Mouse (Mus musculus) 3T3-L1 (cell line): Measurements from ENCODE around the gene Asb9.
A peak's percentile ranks its signal among the peaks of the same experiment; 100 is the strongest.

Source experiments
- DNase-seq: peaks from one replicate; pipeline ENCODE4 v3.0.0-alpha.2; 2015; ENCODE audit warnings: low read depth, low spot score

Gene Asb9

GRCm38 (mm10) chrX:164505709-164506498 lies at the start of gene Asb9:
Asb9 (plus strand) TSS chrX:164506327.
- peak; percentile 29 for DNase-seq

GRCm38 (mm10) chrX:164459205-164459878 lies 46.8 kb upstream of the Asb9 start:
- DNase-seq: no peak

DNA sequence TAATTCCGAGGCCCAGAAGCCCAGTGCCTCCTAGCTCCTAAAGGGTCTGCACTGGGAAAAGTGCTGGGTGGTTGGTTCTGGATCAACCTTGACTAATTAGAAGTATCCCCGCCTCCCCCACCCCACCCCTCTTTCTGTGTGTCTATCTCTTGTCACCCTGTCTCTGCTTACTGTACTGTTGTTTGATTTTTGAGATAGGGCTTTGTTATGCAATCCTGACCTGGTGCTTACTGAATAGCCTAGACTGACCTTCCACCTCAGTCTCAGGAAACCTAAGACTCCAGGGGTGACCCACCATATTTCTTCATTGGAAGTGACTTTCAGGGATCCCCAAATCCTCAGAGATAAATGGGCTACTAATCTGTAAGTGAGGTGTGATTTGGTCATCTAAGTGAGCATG lies 3.9 kb upstream of the Asb9 start:
- no peak for DNase-seq

GRCm38 (mm10) chrX:164507068-164507467 lies 941 bp downstream of the Asb9 start:
- no peak for DNase-seq

DNA sequence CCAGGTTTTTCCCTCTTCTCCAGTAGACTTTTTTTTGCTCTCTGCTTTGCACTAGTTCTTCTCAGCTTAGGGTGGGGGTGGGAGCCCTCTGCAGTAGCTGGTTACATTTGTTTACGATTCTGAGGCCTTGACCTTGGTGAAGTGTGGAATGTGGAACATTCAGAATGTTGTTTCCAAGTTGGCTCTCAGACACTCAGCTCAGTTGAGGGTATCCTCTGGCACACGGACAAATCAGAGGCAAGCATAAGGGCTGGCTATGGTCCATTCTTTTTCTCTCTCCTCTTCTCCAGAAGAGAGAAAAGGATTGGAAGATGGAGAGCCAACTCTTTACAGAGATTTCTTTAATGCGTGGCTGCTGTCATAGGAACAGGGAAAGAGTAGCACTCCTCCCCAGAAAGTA lies 2.6 kb downstream of the Asb9 start:
- peak; percentile 31 for DNase-seq

GRCm38 (mm10) chrX:164522138-164522537 lies 16.0 kb downstream of the Asb9 start:
- no peak for DNase-seq

- no peak for DNase-seq
These were observed 20.4 kb downstream of the Asb9 start for GRCm38 (mm10) chrX:164526566-164526965.

GRCm38 (mm10) chrX:164541436-164542317 lies 35.5 kb downstream of the Asb9 start:
- peak; percentile 71 for DNase-seq

DNA sequence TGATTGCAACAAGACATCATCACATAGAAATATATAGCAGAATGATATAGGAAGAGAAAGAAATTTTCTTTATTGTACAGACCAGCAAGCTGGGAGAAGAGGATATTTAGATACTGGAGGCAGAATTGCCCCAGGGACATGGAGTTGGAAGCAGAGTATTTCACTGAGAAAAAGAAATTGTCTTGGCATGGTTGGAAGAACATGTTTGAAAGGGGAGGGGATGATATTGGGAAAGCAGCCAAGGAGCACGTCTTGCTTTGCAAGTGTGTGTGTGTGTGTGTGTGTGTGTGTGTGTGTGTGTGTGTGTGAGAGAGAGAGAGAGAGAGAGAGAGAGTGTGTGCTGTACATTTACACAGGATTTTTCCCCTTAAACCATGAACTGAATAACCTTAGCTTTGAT lies 64.1 kb downstream of the Asb9 start:
- DNase-seq: no peak

DNA sequence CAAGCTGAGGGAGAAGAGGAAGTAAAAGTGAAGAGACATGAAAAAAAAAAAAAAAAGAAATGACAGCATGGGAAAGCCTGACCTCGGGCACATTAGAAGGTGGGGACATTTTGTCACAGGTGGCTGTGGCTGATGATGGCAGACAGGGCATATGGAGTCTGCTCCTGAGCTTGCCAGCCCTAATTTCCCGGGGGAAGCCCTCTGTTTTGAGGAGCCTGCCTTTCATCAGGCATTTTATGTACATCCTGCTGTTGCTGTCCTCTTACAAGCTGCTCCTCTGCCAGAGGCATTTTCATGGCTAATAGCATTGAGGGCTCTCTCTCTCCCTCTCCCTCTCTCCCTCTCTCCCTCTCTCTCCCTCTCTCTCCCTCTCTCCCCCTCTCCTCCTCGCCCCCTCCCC lies 70.8 kb downstream of the Asb9 start:
- no peak for DNase-seq
